Mouse (Mus musculus) spleen, adult 2 months (tissue): Measurements from ENCODE around the gene Hist1h2ae.

Experiments used
- CTCF ChIP-seq: fragments of 200-500 bp; IDR thresholded peaks from 2 replicates; pipeline ENCODE4 v1.5.1; 2011; ENCODE audit warnings: mild to moderate bottlenecking, inconsistent platforms; ENCODE audit not compliant: insufficient read depth, insufficient read length, insufficient replicate concordance; ENCODE audit errors: extremely low read depth
- POLR2A ChIP-seq: fragments of 200-500 bp; IDR thresholded peaks from 2 replicates; pipeline ENCODE4 v1.6.1; 2011; ENCODE audit warnings: low read depth, low read length, inconsistent platforms

GRCm38 (mm10) chr13:23611638-23612037 is 40.6 kb upstream of the Hist1h2ae start:
- no peak for TF ChIP-seq CTCF
- TF ChIP-seq POLR2A, result no peak
